Mouse (Mus musculus): Measurements from ENCODE around the gene Gm44511. TPM values are rescaled to one million over a fixed set of nuclear protein-coding genes. Genes with fewer than 3 reads are reported as not detected.
"Not testable (repeated sequence)": the region's sequence is repeated elsewhere in the genome, so short reads cannot be mapped to it uniquely, and the experiment has no call there.

The Gm44511 gene
- polyA plus RNA-seq, 1 experiment from 2014 or later = not detected

DNA sequence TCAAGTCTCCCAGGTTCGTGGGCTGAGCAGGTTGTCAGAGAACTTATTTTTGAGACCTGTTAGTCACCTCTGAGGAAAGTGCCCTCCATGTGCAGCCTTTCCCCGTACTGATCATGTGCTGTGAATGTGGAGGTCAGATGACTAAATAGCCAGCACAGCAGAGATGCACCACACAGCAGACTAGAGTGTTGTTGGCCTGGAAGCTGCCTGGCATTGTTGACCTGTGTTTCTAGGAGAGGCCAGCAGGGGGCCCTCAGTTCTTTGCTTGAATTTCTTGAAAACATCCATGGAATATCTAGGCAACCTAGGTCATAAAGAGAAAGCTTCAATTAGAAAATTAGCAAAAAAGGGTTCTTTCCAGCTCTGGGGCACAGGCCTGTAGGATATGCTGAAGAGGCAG is 23.8 kb upstream of the Gm44511 start:
- WGBS = 55% methylated on average over 2 of the region's 2 CpGs
- Histone ChIP-seq H3K36me3 (no peaks in the 10 kb centered on the region), H3K4me1 (replicated peaks) (peaks cover 17% of the 10 kb centered on the region), H3K9ac (no peak overlapping the region), H3K27ac (no peak overlapping the region), H3K9me3 (replicated peaks) (no peaks in the 10 kb centered on the region), H3K4me2 (no peak overlapping the region), H3K4me3 (no peak overlapping the region), H3K27me3 (no peaks in the 10 kb centered on the region; the same call in 1 of the 2 replicates)
- no peak for ATAC-seq (replicated peaks; ENCODE audit: insufficient number of reproducible peaks, insufficient read depth, low FRiP score, low read depth)

DNA sequence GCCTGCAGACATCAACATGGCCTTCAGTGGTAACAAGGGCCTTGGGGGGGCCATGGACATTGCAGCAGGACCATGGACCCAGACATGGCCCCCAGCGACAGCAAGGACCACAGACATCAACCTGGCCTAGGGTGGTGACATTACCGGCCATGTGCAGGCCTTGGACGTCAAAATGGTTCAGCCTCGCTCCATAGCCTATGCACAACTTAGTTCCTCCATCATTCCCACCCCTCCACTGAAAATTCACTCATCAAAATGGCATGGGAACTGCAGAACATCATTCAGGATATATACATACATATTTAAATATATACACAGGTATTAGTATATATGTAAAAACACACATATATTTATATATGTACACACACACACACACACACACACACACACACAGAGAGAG is 21.3 kb upstream of the Gm44511 start:
- H3K9me3 ChIP-seq (replicated peaks) = no peaks in the 10 kb centered on the region
- no peaks in the 10 kb centered on the region for H3K36me3 ChIP-seq
- no peak for ATAC-seq (replicated peaks; ENCODE audit: insufficient number of reproducible peaks, insufficient read depth, low FRiP score, low read depth)
- no peak overlapping the region for H3K9ac ChIP-seq
- H3K4me2 ChIP-seq = no peak overlapping the region
- 92% methylated on average over 4 of the region's 4 CpGs for WGBS
- H3K27ac ChIP-seq = no peak overlapping the region
- no peak overlapping the region for H3K4me3 ChIP-seq
- no peaks in the 10 kb centered on the region for H3K27me3 ChIP-seq
- peaks cover 26% of the 10 kb centered on the region for H3K4me1 ChIP-seq (replicated peaks)

DNA sequence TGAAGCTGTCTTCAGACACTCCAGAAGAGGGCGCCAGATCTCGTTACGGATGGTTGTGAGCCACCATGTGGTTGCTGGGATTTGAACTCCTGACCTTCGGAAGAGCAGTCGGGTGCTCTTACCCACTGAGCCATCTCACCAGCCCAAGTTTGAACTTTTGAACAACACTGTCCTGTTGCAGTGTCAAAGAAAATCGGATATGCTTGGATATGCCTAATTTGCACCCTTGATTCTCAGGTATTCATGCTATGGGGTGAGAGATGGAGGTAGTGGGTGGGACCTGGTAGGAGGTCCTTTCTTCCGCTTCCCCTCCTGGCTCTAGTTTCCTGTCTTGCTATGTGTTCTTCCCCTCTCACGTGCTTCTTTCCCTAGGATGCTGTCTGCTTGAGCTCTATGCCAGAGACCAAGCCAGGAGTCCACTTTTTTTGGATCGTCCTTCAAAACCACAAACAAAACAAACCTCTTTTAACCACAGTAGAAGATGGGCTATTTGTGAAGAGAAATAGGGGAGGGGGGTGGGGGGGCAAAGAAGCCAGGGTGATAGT is 20.0 kb upstream of the Gm44511 start:
- H3K4me1 ChIP-seq (replicated peaks) = peaks cover 31% of the 10 kb centered on the region
- no peaks in the 10 kb centered on the region for H3K36me3 ChIP-seq
- H3K9ac ChIP-seq = no peak overlapping the region
- no peaks in the 10 kb centered on the region for H3K27me3 ChIP-seq
- H3K4me2 ChIP-seq = no peak overlapping the region
- no peak for ATAC-seq (replicated peaks; ENCODE audit: insufficient number of reproducible peaks, insufficient read depth, low FRiP score, low read depth)
- H3K9me3 ChIP-seq (replicated peaks) = no peaks in the 10 kb centered on the region
- no peak overlapping the region for H3K4me3 ChIP-seq
- 53% methylated on average over 9 of the region's 9 CpGs for WGBS
- H3K27ac ChIP-seq = no peak overlapping the region

DNA sequence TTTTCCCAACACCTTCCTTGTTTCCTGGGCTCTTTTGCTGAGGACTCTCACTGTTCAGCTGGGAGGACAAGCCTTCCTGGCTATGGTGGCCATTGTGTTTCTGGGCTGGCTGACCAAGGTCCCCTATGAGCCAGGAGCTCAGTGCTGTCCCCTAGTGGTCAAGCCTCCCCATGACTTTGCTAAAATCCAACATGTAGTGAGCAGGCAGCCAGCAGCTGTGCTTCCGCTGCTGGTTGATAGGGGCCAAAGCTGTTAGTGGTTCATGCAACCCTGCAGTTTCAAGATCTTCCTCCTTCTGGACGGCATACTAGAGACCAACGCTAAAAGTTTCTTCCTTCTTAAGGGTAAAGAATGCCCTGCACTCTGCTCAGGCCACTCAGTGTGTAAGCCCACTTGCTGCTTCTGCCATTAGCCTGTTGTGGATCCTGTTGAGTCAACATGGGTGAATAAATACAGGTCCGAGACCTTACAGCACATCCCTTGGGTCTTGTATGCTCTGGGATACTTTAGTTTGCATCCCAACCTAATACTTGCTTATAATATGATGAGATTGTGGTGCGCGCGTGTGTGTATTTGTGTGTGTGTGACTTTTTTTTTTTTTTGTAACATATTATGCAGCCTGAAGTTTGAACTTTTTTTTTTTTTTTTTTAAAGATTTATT is 19.3 kb upstream of the Gm44511 start:
- Histone ChIP-seq H3K4me2 (0 out of 2 replicates have a peak overlapping the region, but pooled peaks have one; percentile 14), H3K36me3 (no peaks in the 10 kb centered on the region), H3K27ac (peak overlapping the region; percentile 34; the same call in 1 of the 2 replicates), H3K4me3 (no peak overlapping the region), H3K27me3 (no peaks in the 10 kb centered on the region), H3K9me3 (replicated peaks) (no peaks in the 10 kb centered on the region), H3K4me1 (replicated peaks) (peaks cover 26% of the 10 kb centered on the region), H3K9ac (no peak overlapping the region)
- ATAC-seq (replicated peaks; ENCODE audit: insufficient number of reproducible peaks, insufficient read depth, low FRiP score, low read depth) = no peak
- WGBS = 33% methylated on average over 7 of the region's 7 CpGs

DNA sequence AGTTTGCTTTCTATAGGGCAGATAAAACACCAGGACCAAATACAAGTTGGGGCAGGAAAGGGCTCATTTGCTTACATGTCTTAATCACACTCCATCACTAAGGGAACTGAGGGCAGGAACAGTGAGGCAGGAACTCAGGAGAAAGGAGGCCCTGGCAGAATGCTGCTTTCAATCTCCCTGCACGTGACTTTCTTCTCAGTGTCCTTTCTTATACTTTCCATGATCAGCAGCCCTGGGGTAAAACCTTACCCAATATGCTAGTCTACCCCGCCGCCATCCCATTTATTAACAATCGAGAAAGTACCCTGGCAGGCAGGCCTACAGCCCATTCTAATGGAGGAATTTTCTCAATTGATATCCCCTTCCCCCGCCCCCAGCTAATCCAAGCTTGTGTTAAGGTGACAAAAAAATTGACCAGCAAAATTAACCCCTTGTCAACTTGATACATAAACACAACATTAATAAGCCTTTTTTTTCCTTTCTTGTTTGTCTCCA is 18.5 kb upstream of the Gm44511 start:
- H3K9me3 ChIP-seq (replicated peaks) = no peaks in the 10 kb centered on the region
- H3K27me3 ChIP-seq = no peaks in the 10 kb centered on the region
- ATAC-seq (replicated peaks; ENCODE audit: insufficient number of reproducible peaks, insufficient read depth, low FRiP score, low read depth) = no peak
- 91% methylated on average over 5 of the region's 5 CpGs for WGBS
- peaks cover 25% of the 10 kb centered on the region for H3K4me1 ChIP-seq (replicated peaks)
- H3K4me2 ChIP-seq = no peak overlapping the region; the same call in 1 of the 2 replicates
- 0 out of 2 replicates have a peak overlapping the region, but pooled peaks have one; percentile 97 for H3K27ac ChIP-seq
- H3K4me3 ChIP-seq = no peak overlapping the region
- no peak overlapping the region for H3K9ac ChIP-seq
- H3K36me3 ChIP-seq = no peaks in the 10 kb centered on the region

DNA sequence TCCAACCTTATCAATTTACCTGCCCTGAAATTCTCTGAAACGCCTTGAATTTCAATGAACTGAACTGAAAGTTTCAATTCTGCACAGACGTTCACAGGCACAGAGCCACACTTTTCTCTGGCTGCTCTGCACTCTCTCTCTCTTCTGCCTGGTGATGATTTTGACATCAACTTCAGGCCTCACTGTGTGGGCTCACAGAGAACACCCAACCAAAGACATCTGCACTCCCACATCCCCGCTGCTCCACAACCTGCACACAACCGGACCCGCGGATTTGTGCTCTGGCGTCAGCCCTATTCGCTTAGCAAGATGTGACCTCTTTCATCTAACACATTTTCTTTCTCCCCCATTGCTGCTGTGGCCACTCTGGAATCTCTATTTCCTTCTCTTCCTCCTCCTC is 18.0 kb upstream of the Gm44511 start:
- peaks cover 26% of the 10 kb centered on the region for H3K4me1 ChIP-seq (replicated peaks)
- no peaks in the 10 kb centered on the region for H3K9me3 ChIP-seq (replicated peaks)
- no peaks in the 10 kb centered on the region for H3K27me3 ChIP-seq
- H3K27ac ChIP-seq = peak overlapping the region; percentile 97
- peak overlapping the region; percentile 90 for H3K4me3 ChIP-seq
- no peak overlapping the region for H3K9ac ChIP-seq
- 22% methylated on average over 8 of the region's 8 CpGs for WGBS
- peak overlapping the region; percentile 83 for H3K4me2 ChIP-seq
- no peak for ATAC-seq (replicated peaks; ENCODE audit: insufficient number of reproducible peaks, insufficient read depth, low FRiP score, low read depth)
- H3K36me3 ChIP-seq = no peaks in the 10 kb centered on the region

DNA sequence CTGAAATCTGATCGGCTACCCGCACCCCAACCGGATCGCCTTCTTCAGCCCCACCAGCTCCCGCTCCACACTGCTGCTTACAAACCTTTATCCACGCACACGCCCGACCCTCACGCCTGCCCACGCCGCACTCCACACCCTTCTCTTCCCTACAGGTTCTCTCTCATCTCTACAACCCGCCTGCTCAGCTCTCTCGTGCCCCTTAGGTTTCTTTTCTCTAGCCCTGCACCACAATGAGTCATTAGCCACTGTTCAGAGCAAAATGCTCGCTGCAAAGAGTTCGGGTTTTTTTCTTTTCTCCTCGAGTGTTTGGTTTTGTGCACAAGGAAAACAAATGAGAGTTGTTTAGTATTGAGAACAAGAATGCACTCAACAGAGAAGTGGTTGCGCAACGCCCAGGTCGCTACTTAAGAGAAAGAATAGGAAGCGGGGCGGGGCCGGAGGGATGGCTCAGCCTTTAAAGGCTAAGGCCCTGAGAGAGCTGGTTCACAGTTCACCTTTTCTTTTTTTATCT is 17.4 kb upstream of the Gm44511 start:
- Histone ChIP-seq H3K36me3 (no peaks in the 10 kb centered on the region), H3K4me2 (peak overlapping the region; percentile 83), H3K4me1 (replicated peaks) (peaks cover 26% of the 10 kb centered on the region), H3K9me3 (replicated peaks) (no peaks in the 10 kb centered on the region), H3K9ac (peak overlapping the region; percentile 87), H3K4me3 (peak overlapping the region; percentile 90), H3K27ac (peak overlapping the region; percentile 97), H3K27me3 (no peaks in the 10 kb centered on the region)
- peak; percentile 26; the same call in 1 of the 2 replicates for ATAC-seq (replicated peaks; ENCODE audit: insufficient number of reproducible peaks, insufficient read depth, low FRiP score, low read depth)
- under 1% methylated on average over 22 of the region's 22 CpGs for WGBS

DNA sequence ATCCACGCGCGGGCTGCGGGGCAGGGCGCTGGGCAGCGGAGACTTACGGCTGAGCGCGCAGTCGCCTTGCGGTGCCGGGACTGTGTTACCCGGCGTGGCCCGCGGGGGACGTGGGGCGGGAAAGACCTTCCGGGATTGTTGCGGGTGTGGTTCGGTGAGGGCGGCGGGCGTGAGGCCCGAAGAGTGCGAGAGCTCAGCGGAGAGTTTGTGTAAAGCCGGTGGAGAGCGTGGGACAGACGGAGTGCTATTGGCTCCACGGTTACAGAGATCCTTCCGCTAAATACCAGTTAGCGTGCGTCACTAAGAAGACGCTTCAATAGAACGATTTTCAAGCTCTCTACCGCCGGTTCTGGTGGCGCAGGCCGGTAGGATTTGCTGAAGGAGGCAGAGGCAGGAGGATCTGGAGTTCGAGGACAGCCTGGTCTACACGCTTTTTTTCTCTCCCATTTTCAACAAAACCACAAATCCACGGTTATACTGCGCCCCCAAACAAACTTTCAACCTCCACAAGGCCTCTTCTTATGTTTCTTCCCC is 16.9 kb upstream of the Gm44511 start:
- WGBS = under 1% methylated on average over 44 of the region's 44 CpGs
- Histone ChIP-seq H3K9me3 (replicated peaks) (no peaks in the 10 kb centered on the region), H3K4me1 (replicated peaks) (peaks cover 26% of the 10 kb centered on the region), H3K4me2 (peak overlapping the region; percentile 83), H3K27me3 (no peaks in the 10 kb centered on the region), H3K9ac (peak overlapping the region; percentile 87), H3K4me3 (peak overlapping the region; percentile 90), H3K36me3 (no peaks in the 10 kb centered on the region), H3K27ac (peak overlapping the region; percentile 97)
- peak; percentile 71 for ATAC-seq (replicated peaks; ENCODE audit: insufficient number of reproducible peaks, insufficient read depth, low FRiP score, low read depth)

DNA sequence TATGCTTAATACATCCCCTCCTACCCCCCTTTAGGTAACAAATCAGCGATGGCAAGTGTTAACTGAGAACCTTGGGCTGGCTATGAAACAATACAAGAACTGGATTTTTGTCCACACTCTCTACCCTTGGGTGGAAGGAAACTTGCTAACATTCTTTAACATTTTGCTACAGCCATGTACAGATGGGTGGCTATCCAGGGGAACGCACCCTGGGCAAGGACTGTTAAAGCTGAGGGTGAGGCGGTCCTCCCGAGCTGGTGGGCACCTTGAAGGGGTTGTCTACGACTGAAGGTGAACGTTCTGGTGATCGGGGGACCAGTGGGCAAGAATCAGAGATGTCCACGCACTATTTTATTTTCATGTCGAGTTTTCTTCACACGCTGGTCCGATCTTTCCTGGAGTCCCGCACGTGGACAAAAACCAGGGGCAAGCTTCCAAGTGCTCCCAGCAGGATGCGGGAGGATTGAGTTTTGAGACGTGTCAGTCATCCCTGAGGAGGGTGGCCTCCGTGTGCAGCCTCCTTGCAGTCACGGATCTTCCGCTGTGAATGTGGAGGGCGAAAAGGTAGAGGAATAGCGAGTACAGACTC is 16.3 kb upstream of the Gm44511 start:
- H3K27ac ChIP-seq = peak overlapping the region; percentile 97
- ATAC-seq (replicated peaks; ENCODE audit: insufficient number of reproducible peaks, insufficient read depth, low FRiP score, low read depth) = no peak
- H3K4me3 ChIP-seq = peak overlapping the region; percentile 90
- under 1% methylated on average over 20 of the region's 20 CpGs for WGBS
- peak overlapping the region; percentile 87 for H3K9ac ChIP-seq
- H3K27me3 ChIP-seq = no peaks in the 10 kb centered on the region
- peak overlapping the region; percentile 80 for H3K4me2 ChIP-seq
- H3K4me1 ChIP-seq (replicated peaks) = peaks cover 28% of the 10 kb centered on the region
- no peaks in the 10 kb centered on the region for H3K9me3 ChIP-seq (replicated peaks)
- H3K36me3 ChIP-seq = no peaks in the 10 kb centered on the region

DNA sequence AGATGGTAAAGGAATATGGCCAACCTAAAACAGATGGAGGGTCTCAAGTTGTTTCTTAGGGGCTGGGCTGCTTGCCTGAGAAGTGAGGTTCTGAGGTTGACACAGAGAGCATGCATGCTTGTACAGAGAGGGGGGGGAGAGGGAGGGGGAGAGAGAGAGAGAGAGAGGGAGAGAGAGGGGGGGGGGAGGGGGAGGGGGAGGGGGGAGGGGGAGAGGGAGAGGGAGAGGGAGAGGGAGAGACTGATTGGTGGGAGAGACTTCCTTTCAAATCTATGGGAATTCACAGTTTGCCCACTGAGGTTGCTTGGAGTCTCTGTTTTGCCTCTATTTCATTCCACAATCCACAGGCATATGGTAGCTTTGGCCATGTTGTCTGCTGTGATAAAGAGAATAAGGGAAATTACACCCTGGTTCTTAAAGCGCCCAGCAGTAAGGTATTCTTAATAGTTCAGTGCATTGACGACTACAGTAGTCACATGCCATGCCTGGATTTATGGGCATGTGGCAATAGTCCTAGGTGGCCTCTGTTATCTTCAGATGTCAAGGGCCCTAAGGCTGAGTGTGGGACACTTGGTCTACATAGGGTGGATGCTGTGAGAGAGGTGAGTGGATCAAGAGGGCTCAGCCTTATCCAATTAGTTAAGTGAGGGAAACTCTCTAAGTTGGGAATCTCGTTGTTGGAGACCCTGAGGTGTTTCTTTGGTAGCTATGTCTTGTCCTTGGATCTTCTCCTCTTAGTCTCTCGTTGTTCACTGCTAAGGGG is 15.4 kb upstream of the Gm44511 start:
- H3K4me2 ChIP-seq = peak overlapping the region; percentile 80
- H3K27me3 ChIP-seq = no peaks in the 10 kb centered on the region
- no peak overlapping the region for H3K9ac ChIP-seq
- ATAC-seq (replicated peaks; ENCODE audit: insufficient number of reproducible peaks, insufficient read depth, low FRiP score, low read depth) = no peak
- WGBS = 31% methylated on average over 4 of the region's 4 CpGs
- H3K4me3 ChIP-seq = peak overlapping the region; percentile 90
- H3K4me1 ChIP-seq (replicated peaks) = peaks cover 32% of the 10 kb centered on the region
- H3K27ac ChIP-seq = no peak overlapping the region
- no peaks in the 10 kb centered on the region for H3K9me3 ChIP-seq (replicated peaks)
- no peaks in the 10 kb centered on the region for H3K36me3 ChIP-seq

DNA sequence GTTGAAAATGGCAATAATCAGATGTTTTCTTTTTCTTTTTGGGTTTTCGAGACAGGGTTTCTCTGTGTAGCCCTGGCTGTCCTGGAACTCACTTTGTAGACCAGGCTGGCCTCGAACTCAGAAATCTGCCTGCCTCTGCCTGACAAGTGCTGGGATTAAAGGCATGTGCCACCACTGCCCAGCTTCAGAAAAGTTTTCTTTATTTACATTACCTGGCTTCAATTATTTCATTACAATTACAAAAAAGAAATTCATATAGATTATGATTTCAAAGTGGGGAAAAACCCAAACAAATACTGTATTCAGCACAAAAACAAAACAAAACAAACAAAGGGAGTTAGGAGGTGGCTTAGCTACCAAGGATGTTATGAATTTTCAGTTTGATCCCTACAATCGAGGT is 14.6 kb upstream of the Gm44511 start:
- not testable (repeated sequence) for H3K9ac ChIP-seq; H3K36me3 ChIP-seq; H3K4me2 ChIP-seq; H3K4me3 ChIP-seq; H3K9me3 ChIP-seq (replicated peaks); H3K27me3 ChIP-seq; H3K27ac ChIP-seq; ATAC-seq (replicated peaks; ENCODE audit: insufficient number of reproducible peaks, insufficient read depth, low FRiP score, low read depth)
- WGBS = 80% methylated on average over 3 of the region's 3 CpGs
- H3K4me1 ChIP-seq (replicated peaks) = peaks cover 33% of the 10 kb centered on the region
